Mouse (Mus musculus) frontal cortex, adult (tissue): ENCODE measurements around the gene Rbp3.

Source experiments
- ATAC-seq: cut with Nextera tagmentation; 2 replicates; pipeline ENCODE4 v1.9.2; 2017; ENCODE audit warnings: mild to moderate bottlenecking, moderate library complexity, mixed read lengths; ENCODE audit not compliant: low TSS enrichment

The Rbp3 gene

GRCm38 (mm10) chr14:33953761-33954160 is at the start of gene Rbp3:
TSS of gene Rbp3 (plus strand) at chr14:33954003.
- no peak for ATAC-seq

- no peak for ATAC-seq
Observed at GRCm38 (mm10) chr14:33904851-33905250, 49.0 kb upstream of the Rbp3 start.

DNA sequence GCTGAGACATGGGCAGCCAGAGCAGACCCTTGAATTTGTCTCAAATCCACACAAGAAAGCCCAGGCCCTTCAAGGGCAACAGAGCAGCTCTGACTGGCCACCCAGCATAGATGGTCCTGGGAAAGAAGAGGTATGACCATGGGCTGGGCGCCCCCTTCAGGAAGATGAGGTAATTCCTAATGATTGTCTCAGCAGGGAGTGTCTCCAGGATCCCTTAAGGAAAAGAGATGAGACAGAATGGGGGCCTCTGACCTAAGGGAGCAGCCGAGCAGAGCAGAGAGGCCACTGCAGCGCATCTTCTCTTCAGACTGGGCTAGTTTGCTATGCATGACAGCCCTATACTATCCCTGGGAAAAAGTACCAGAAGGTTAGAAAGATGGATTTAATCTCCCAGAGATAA is 40.1 kb upstream of the Rbp3 start:
- peak; percentile 65; the same call in 1 of the 2 replicates for ATAC-seq

DNA sequence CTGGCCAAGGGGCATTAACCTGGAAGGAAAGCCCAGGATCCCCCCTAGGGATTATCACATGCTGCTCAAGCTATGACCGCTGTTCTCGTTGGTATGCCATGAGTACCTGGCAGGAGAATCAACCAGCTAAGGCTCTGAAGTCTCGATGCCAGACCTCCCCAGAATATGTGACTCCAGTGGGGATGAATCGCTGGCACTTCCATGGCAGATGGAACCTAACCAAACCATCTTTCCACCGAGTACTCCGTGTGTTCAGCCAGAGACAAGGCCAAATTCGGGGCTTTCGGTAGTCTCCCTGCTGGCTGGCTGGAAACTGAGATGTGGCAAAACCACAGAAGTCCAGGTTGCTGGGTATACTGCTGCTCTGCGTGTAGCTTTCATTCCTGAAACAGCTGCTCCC is 39.6 kb upstream of the Rbp3 start:
- no peak for ATAC-seq

- 0 out of 2 replicates have a peak, but pooled peaks have one; percentile 29 for ATAC-seq
Observed at GRCm38 (mm10) chr14:33920727-33921559, 32.9 kb upstream of the Rbp3 start.

DNA sequence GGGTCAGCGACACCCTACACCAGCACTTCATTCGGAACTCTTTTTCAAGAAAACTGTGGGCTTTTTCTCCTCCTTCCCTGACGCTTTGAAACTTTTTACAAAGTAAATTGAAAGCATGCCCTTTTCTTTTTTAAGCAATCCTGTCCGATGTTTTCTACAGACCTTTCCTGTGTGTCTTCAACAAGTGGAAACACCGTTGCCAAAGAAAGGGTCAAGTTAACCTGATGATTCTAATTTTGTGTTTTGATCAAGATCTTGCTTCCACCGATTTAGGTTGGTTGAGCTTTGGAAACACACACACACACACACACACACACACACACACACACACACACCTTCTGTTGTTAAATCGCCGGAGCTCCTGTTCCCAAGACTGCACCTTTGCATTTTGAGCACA is 31.0 kb upstream of the Rbp3 start:
- ATAC-seq, result no peak

DNA sequence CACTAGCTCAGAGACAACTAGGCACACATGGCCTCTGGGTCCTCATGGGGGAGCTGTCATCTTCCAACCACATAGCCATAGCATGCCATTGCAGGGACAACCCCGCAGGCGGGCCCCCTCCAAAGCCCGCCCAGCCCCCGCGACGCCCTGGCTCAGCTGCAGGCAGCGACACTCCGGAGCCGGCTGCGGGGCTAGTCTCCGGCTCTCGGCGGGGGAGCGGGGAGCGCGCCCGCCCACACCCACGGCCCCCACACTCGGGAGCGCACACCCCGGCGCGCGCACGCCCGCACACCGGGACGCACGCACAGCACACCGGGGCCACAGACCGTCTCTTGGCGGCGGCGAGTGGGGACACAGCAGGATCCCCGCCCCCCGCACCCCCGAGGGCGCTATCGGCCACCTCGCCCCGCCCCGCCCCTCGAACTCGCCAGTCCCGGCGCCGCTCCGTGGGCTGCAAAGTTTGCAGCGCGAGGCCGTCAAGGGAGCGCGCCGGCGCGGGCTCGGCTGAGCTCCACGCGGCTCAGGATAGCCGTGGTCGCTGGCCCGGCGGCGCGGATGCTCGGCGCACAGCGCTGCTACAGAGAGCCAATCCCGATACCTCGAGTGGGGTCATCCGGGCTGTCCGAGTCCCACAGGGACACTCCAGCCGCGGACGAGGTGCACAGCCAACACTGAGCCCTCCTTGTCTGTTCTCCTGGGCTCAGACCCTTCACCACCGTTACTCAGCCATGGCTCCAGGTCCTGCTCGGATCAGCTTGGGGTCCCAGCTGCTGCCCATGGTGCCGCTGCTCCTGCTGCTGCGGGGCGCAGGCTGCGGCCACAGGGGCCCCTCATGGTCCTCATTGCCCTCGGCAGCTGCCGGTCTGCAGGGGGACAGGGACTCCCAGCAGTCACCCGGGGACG is 30.4 kb upstream of the Rbp3 start, which contains the start of gene Gdf10:
TSS of gene Gdf10 (plus strand) at position 420 of the 903 bp plus-strand sequence.
- peak; percentile 53 for ATAC-seq

DNA sequence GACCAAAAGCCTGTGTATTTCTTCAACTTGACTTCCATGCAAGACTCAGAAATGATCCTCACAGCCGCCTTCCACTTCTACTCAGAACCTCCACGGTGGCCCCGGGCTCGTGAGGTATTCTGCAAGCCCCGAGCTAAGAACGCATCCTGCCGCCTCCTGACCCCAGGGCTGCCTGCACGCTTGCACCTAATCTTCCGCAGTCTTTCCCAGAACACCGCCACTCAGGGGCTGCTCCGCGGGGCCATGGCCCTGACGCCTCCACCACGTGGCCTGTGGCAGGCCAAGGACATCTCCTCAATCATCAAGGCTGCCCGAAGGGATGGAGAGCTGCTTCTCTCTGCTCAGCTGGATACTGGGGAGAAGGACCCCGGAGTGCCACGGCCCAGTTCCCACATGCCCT is 21.9 kb upstream of the Rbp3 start:
- no peak for ATAC-seq

DNA sequence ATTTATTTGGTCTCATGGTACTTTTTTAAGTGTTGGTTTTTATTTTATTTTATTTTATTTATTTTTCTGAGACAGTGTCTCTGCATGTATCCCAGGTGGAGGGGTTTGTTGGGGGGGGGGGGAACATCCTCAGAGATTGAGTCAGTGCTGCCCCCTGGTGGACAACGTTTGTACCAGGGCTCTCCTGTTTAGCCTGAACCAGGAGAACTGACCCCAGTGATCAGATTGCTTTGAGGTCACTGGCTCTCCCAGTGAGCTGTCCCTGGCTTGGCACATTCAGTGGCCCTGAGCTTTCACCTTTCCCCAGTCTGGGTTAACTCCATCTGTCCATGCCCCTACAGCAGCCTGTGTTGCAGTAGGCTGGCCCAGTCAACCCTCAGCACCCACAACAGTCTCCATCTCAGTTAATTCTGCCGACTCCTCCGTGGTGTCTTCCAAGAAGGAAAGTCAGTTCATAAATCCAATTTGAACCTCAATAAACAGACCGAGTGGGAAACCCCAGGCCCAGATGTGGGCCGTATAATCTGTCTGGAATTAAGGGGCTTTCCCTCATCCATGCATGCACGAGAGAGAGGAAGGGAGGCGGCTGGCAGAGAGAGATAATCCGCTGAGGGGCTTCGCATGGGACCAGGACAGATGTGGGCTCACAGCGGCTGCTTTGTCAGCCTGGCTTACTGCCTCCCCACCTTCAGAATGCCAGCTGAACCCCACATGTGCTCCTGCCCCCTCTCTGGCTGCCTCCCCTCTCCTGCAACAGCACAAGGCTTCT is 20.7 kb upstream of the Rbp3 start:
- peak; percentile 27; the same call in 1 of the 2 replicates for ATAC-seq

GRCm38 (mm10) chr14:33933778-33934317 is 20.0 kb upstream of the Rbp3 start:
- ATAC-seq, result peak; percentile 57

GRCm38 (mm10) chr14:33939117-33939516 is 14.7 kb upstream of the Rbp3 start:
- peak; percentile 93 for ATAC-seq

DNA sequence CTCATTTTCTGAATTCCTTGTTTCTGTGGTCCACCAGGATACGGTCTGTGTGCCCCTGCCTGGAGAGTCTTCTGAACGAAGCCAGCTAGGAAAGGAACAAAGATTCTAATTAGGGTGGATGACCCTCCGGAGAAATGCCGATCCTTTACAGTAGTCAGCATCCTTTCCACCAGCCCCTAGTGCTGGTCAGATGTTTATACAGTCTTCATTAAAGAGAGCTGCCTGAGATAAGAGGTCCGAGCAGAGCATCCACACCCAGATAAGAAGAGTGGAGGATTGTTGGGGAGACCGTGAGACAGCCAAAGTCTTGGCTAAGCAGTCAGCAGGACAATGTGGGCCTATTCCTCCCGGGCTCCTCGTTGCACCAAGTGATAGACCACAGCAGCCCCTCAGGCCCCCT is 13.1 kb upstream of the Rbp3 start, which contains the start of gene Gdf2:
TSS of gene Gdf2 (plus strand) at position 301 of the 400 bp plus-strand sequence.
- no peak for ATAC-seq

- ATAC-seq, result no peak
Observed at GRCm38 (mm10) chr14:33942222-33942621, 11.6 kb upstream of the Rbp3 start.

DNA sequence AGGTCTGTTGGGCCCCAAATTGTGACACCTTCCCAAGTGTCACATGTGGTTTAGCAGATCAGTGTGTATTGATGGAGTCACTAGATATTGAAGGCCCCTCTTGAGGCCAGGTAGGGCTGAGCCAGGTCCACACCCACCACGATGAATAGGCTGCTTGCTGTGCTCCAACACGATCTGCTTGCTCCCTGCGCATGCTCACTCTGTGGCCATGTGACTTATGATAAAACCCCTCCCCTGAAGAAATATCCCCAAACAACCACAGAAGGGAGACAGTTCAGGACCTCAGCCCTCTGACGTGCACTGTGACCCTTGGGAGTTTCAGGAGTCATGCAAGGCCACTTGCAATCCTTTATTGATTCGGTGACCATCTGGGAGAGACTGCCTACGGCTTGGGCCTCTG is 7.7 kb upstream of the Rbp3 start:
- no peak for ATAC-seq

DNA sequence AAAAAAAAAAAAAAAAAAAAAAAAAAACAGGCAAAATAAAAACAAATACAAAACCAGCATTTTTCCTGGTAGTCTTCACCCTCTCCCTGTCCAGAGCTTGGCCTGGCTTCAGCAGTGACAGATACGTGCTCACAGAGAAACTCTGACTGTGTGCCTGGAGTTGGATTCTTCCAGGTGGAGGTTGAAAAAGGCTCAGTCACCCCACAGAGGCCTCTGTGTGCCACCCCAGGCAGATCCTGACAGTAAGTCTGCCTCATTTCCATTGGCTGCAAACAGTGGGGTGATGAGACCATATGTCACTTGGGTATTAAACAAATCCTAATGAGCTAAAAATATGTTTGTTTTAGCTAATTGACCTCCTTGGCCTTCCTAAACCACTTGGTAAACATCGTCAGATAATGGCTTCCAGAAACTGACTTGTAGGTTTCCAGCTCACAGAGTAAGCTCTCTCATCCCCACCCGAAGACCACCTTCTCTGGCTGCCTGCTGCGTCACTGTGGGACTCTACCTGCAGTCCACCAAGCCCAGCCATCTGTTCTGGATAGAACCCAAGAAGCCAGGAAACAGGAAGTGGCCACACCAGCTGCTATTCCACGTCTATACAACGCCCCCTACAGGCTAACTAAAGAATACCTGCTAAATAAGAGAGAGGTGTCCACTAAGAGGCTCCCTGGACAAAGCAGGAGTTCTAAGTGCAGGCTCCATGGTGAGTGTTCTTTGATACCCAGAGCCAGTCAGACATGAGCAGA is 1.4 kb upstream of the Rbp3 start:
- no peak for ATAC-seq

DNA sequence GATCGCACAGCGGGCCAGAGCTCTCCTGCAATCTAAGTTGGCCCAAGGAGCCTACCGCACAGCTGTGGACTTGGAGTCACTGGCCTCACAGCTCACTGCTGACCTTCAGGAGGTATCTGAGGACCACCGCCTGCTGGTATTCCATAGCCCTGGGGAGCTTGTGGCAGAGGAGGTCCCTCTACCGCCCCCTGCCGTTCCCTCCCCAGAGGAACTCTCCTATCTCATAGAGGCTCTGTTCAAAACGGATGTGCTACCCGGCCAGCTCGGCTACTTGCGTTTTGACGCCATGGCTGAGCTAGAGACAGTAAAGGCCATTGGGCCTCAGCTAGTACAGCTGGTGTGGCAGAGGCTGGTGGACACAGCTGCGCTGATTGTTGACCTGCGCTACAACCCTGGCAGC is 2.3 kb downstream of the Rbp3 start:
- no peak for ATAC-seq

- ATAC-seq, result peak; percentile 50; the same call in 1 of the 2 replicates
Observed at GRCm38 (mm10) chr14:33958186-33958585, 4.4 kb downstream of the Rbp3 start.

DNA sequence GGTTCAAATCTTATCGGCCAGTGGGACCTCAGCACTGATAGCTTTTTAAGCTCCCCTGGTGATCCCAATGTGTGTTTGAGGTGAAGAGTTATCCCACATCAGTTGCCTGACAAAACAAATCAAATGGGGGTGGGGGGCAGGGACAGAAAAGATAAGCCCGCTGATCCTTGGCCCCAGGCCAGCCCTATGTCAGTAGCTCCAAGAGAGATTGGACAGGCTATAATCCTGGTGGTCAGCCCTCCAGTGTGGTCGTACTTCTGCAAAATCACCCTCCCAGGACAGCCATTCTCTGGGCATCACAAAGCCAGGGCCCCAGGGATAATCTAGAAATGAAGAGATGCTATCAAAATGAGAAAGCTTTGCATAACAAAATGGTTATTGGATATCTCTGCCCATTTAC is 5.0 kb downstream of the Rbp3 start:
- no peak for ATAC-seq

DNA sequence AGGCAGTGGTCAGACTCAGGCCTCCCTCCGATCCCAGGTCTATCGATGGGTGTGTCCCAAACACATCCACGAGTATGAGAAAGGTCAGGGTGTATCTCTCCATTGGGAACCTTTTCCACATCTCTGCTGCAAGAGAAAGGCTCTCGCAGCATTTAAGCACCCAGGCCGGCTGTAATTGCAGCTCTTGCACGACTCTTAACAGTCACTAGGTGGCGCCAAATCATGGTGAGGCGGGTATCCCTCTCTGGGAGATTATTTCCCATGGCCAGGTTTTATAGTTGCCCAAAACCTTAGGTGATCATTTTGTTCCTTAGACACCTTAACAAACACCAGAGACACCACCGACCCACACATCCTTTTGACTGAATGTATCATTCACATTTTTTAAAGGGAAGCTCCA is 5.5 kb downstream of the Rbp3 start:
- peak; percentile 89 for ATAC-seq

- ATAC-seq, result no peak
Observed at GRCm38 (mm10) chr14:33965675-33966074, 11.9 kb downstream of the Rbp3 start.

DNA sequence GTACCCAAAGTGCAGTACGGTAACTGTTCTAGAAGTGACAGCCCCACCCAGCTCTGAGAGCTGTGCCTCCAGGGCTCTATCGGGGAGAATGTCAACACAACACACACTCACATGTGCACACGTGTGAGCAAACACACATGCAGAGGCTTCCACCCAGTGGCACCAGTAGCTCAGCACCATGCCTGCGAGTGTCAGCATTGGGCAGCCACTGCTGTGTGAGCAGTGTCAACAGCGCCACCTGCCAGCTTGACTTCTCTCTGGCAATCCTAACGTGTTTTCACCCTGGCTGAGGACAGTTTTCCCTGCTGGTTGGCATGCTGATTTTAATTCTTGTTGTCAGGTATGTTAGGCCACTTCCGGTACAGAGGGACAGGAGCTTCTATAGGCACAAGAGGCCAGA is 18.9 kb downstream of the Rbp3 start:
- ATAC-seq, result no peak
